Mouse (Mus musculus): ENCODE results near the gene Ankrd9. TPM values are rescaled to one million over a fixed set of nuclear protein-coding genes. Genes with fewer than 3 reads are reported as not detected.

The Ankrd9 gene
- 7.6 and 8.7 TPM in 2 replicates for total RNA-seq (2014; rRNA removed)
- 7.8 and 10.2 TPM in 2 replicates for polyA plus RNA-seq (2015; fragmentation: Nextera tagmentation; extraction: Ambion mirVana)

GRCm38 (mm10) chr12:110978607-110979406 is at the start of gene Ankrd9:
Gene Ankrd9 (minus strand): TSS chr12:110979040.
- no peak for TF ChIP-seq CTCF (IDR thresholded peaks at IDR 0.05; ENCODE audit: low read depth)
- ATAC-seq (peak; percentile 98), DNase-seq (peak; percentile 87)
- Histone ChIP-seq H3K9ac (peak within 1 kb of the TSS; percentile 67), H3K4me3 (ENCODE audit: low read depth, low read length) (peak within 1 kb of the TSS; percentile 61), H3K27me3 (ENCODE audit: insufficient read depth, low read length) (no peaks in the 10 kb centered on the region), H3K9me3 (ENCODE audit: low read length) (no peaks in the 10 kb centered on the region), H3K4me2 (ENCODE audit: low read depth) (peak within 1 kb of the TSS; percentile 91), H3K27ac (ENCODE audit: low read depth, low read length) (no peak within 1 kb of the TSS), H3K36me3 (ENCODE audit: insufficient read depth) (peaks cover 4% of the 10 kb centered on the region; the same call in 1 of the 2 replicates), H3K4me1 (ENCODE audit: insufficient read depth) (no peaks in the 10 kb centered on the region)
- 1% methylated on average over 84 of the region's 90 CpGs for WGBS

GRCm38 (mm10) chr12:111021577-111021976 is 42.7 kb upstream of the Ankrd9 start:
- no peaks in the 10 kb centered on the region for H3K9me3 ChIP-seq (ENCODE audit: low read length)
- no peaks in the 10 kb centered on the region for H3K27me3 ChIP-seq (ENCODE audit: insufficient read depth, low read length)
- H3K4me2 ChIP-seq (ENCODE audit: low read depth) = no peak overlapping the region
- no peaks in the 10 kb centered on the region for H3K4me1 ChIP-seq (ENCODE audit: insufficient read depth)
- H3K9ac ChIP-seq = no peak overlapping the region
- TF ChIP-seq CTCF (IDR thresholded peaks at IDR 0.05; ENCODE audit: low read depth) = no peak
- 69% methylated on average over 3 of the region's 3 CpGs for WGBS
- H3K27ac ChIP-seq (ENCODE audit: low read depth, low read length) = no peak overlapping the region
- no peak for ATAC-seq
- no peaks in the 10 kb centered on the region for H3K36me3 ChIP-seq (ENCODE audit: insufficient read depth)
- no peak for DNase-seq
- no peak overlapping the region for H3K4me3 ChIP-seq (ENCODE audit: low read depth, low read length)

DNA sequence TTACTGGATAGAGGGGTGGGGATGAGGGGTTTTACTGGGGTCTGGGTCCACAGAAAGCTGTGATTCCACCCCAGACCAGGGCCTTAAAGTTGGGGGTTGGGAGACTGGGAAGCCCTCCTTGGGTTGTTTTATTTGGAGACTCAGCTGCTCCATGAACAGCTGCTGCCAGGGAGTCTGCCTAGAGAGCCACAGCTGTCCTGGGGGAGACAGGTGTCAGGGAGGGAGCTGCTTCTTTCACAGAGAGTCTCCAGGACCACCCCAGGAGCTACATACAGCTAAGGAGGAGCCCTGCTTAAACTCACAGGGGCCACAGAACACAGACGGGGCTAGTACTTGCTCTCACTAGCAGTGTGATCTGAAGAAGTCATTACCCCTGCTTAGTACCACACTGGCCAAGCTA is 42.3 kb upstream of the Ankrd9 start:
- no peak overlapping the region for H3K9ac ChIP-seq
- H3K4me1 ChIP-seq (ENCODE audit: insufficient read depth) = no peaks in the 10 kb centered on the region
- WGBS = 23% methylated on average over 1 of the region's 1 CpGs
- H3K27ac ChIP-seq (ENCODE audit: low read depth, low read length) = no peak overlapping the region
- no peak overlapping the region for H3K4me2 ChIP-seq (ENCODE audit: low read depth)
- no peaks in the 10 kb centered on the region for H3K36me3 ChIP-seq (ENCODE audit: insufficient read depth)
- no peak for TF ChIP-seq CTCF (IDR thresholded peaks at IDR 0.05; ENCODE audit: low read depth)
- no peaks in the 10 kb centered on the region for H3K27me3 ChIP-seq (ENCODE audit: insufficient read depth, low read length)
- H3K9me3 ChIP-seq (ENCODE audit: low read length) = no peaks in the 10 kb centered on the region
- no peak overlapping the region for H3K4me3 ChIP-seq (ENCODE audit: low read depth, low read length)
- DNase-seq (no peak), ATAC-seq (no peak)

DNA sequence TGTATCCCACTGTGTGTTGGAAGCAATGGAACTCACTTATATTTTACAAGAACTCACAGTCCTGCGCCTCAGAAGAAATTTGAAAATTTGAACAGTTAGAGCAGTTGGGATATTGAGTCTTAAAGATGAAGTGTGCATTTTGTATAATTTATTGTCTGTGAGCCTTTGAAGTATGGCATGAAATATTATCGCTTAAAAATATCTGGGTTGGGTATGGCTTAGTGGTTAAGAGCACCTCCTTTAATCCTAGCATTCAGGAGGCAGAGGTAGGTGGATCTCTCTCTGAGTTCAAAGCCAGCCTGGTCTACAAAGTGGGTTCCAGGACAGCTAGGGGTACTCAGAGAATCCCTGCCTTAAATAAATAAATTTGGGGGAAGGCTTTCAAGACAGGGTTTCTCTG is 40.2 kb upstream of the Ankrd9 start:
- H3K4me1 ChIP-seq (ENCODE audit: insufficient read depth) = no peaks in the 10 kb centered on the region
- no peak for ATAC-seq

GRCm38 (mm10) chr12:111018068-111018467 is 39.2 kb upstream of the Ankrd9 start:
- Histone ChIP-seq H3K27me3 (ENCODE audit: insufficient read depth, low read length) (no peaks in the 10 kb centered on the region), H3K4me1 (ENCODE audit: insufficient read depth) (no peaks in the 10 kb centered on the region), H3K4me3 (ENCODE audit: low read depth, low read length) (no peak overlapping the region), H3K9ac (no peak overlapping the region), H3K9me3 (ENCODE audit: low read length) (no peaks in the 10 kb centered on the region), H3K27ac (ENCODE audit: low read depth, low read length) (no peak overlapping the region), H3K4me2 (ENCODE audit: low read depth) (no peak overlapping the region), H3K36me3 (ENCODE audit: insufficient read depth) (no peaks in the 10 kb centered on the region)
- ATAC-seq (no peak), DNase-seq (no peak)
- TF ChIP-seq CTCF (IDR thresholded peaks at IDR 0.05; ENCODE audit: low read depth) = no peak
- 91% methylated on average over 11 of the region's 11 CpGs for WGBS

More for the DNA sequence above, 40.2 kb upstream of the Ankrd9 start:
- WGBS = 93% methylated on average over 2 of the region's 2 CpGs
- Histone ChIP-seq H3K27me3 (ENCODE audit: insufficient read depth, low read length) (no peaks in the 10 kb centered on the region), H3K36me3 (ENCODE audit: insufficient read depth) (no peaks in the 10 kb centered on the region), H3K9me3 (ENCODE audit: low read length) (no peaks in the 10 kb centered on the region), H3K4me2 (ENCODE audit: low read depth) (no peak overlapping the region), H3K27ac (ENCODE audit: low read depth, low read length) (no peak overlapping the region), H3K4me3 (ENCODE audit: low read depth, low read length) (no peak overlapping the region), H3K9ac (no peak overlapping the region)
- no peak for TF ChIP-seq CTCF (IDR thresholded peaks at IDR 0.05; ENCODE audit: low read depth)
- no peak for DNase-seq

GRCm38 (mm10) chr12:111016807-111017206 is 38.0 kb upstream of the Ankrd9 start:
- TF ChIP-seq CTCF (IDR thresholded peaks at IDR 0.05; ENCODE audit: low read depth) = no peak
- no peak for ATAC-seq

GRCm38 (mm10) chr12:111009615-111010257 is 30.9 kb upstream of the Ankrd9 start:
- no peaks in the 10 kb centered on the region for H3K27me3 ChIP-seq (ENCODE audit: insufficient read depth, low read length)
- ATAC-seq = no peak
- H3K4me1 ChIP-seq (ENCODE audit: insufficient read depth) = no peaks in the 10 kb centered on the region
- no peak overlapping the region for H3K9ac ChIP-seq
- no peak for DNase-seq
- H3K4me3 ChIP-seq (ENCODE audit: low read depth, low read length) = no peak overlapping the region
- TF ChIP-seq CTCF (IDR thresholded peaks at IDR 0.05; ENCODE audit: low read depth) = no peak
- WGBS = 66% methylated on average over 6 of the region's 6 CpGs
- H3K4me2 ChIP-seq (ENCODE audit: low read depth) = no peak overlapping the region
- H3K9me3 ChIP-seq (ENCODE audit: low read length) = no peaks in the 10 kb centered on the region
- no peak overlapping the region for H3K27ac ChIP-seq (ENCODE audit: low read depth, low read length)
- H3K36me3 ChIP-seq (ENCODE audit: insufficient read depth) = no peaks in the 10 kb centered on the region

More at GRCm38 (mm10) chr12:111016807-111017206, 38.0 kb upstream of the Ankrd9 start:
- 84% methylated on average over 3 of the region's 3 CpGs for WGBS
- Histone ChIP-seq H3K4me1 (ENCODE audit: insufficient read depth) (no peaks in the 10 kb centered on the region), H3K27me3 (ENCODE audit: insufficient read depth, low read length) (no peaks in the 10 kb centered on the region), H3K4me3 (ENCODE audit: low read depth, low read length) (no peak overlapping the region), H3K9ac (no peak overlapping the region), H3K4me2 (ENCODE audit: low read depth) (no peak overlapping the region), H3K9me3 (ENCODE audit: low read length) (no peaks in the 10 kb centered on the region), H3K36me3 (ENCODE audit: insufficient read depth) (no peaks in the 10 kb centered on the region), H3K27ac (ENCODE audit: low read depth, low read length) (no peak overlapping the region)
- no peak for DNase-seq
